Mouse (Mus musculus): ENCODE measurements at regions not wholly inside any gene's neighbourhood (a gene's known extent, or its start where the extent isn't known, plus 50 kb on each side); places are given as distances from the start of the nearest gene placed in this dataset.

DNA sequence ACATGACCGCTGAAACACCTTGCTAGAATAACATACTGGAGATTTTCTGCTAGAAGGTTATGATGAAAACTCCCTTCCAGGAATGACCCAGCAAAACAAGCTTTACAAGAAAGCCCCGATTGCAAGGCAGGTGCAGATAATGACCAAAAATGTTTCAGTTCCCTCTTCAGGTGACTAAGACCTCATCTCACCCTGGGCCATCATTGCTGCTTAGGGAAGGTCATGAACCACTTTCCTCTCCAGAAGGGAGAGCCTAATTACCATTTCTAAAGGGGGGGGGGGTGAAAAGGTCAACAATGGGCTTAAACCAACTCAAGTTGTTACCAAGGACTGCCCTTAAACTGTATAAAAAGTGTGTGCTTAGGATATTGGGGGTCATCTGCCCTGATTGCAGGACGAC, 59.8 kb upstream of the Speer4c start:
- DNase-seq: no peak

DNA sequence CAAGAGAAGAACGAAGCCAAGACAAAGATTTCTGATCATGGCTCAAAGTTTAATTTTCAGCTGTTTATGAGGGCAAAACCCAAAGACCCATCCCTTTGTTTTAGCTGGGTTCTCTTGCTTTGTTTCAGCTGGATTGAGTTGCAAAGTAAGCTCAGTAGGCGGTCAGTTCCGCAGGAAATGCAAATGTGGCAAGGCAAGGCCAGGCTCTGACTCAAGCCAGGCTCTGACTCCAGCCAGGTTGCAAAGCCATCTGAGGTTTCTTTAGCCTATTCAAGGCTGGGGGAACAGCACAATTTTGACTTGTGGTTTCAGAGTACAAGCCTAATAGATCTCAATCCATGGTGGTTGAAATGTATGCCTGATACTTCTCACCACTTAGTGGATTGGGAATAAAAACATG, 60.5 kb upstream of the Speer4c start:
- no peak for DNase-seq

DNA sequence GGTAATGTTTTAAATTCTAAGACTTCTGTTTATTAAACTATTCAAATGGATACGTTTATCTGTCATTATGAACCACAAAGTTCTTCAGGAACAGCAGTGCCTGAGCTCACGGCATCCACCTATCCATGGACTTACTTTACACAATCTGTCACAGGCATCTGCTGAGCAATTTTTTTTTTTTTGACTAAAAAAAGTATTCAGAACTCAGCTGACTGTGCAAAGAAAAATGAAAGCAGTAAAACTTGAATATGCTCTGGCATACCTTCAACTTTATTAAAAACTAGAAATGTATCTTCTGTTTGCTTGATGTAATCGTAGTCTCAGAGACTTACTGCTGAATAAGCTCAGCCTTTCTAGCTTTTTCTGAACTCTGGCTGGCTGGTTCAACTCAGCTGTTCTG, 62.0 kb upstream of the Speer4c start:
- no peak for DNase-seq

DNA sequence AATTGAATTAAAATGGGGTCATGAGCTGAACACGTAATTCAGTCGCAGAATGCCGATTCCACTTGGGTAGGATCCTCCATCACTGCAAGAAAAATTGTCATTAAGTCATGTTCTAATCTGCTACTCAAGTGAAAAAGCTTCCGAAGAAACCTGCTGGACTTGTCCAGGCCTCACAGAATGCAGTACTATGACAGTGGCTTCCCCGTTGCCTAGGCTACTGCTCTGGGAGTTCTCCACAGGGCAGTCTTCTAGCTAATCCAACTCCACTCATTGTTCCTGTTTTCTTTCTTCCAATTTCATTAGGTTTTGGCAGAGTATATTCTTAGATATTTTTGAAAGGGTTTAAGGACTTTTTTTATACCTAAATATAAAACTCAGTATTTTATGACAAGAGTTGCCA, 89.5 kb upstream of the Speer4c start:
- no peak for DNase-seq

DNA sequence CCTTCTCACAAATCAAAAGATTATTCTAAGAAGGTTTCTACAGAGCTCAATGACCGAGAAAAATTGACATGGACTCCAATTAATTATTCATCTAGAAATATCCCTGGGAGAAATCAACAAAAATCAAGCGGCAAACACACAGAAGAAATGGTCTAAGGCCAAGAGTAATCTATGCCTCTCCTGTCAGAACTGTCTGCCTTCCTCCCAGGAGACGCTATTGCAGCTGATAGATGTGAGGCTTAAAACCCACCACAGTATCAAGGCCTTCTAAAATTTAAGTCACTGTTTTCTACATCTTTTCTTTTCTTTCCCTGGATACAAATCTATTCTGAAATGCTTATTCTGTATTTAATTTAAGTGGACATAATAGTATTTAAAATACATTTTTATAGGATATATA, 102.8 kb upstream of the Speer4c start:
- DNase-seq: no peak

DNA sequence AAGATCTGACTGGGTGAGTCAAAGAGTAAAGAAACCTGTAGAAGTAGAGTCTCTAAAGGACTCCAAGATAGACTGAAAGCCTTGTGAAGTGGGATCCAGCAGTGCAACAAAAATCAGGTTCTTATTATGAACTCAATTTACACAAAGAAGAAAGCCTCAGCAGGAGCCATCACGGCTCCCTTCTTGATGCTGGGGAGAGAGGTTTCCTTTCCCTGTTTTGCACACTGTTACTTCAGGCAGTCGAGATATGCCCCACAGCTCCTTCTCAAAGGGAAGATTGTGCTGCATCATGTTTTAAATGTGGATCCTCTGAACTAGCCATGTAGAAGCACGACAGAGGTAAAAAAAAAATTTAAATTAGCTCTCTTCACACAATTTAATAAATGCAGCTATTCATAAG, 103.3 kb upstream of the Speer4c start:
- no peak for DNase-seq

DNA sequence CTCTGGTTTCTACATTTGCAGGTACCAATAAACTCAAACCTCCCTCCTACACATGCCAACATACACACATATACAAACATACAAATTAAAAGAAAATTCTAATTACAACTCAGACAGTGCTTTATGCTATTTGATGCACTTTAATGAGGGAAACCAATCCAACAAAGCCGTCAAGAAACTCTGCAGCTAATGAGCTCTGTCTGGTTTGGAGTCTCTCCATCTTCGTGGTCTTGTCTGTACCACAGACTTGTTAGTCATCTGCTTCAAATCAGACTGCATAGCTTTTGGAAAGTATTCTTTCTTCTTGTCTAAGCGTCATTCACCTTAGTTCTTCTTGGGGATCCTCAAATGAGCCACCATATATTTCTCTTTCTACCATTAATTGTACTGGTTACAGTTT, 108.9 kb upstream of the Speer4c start:
- DNase-seq: no peak

- no peak for DNase-seq
These were observed 103.0 kb upstream of the Cacna2d1 start for GRCm38 (mm10) chr5:15831527-15831926.

DNA sequence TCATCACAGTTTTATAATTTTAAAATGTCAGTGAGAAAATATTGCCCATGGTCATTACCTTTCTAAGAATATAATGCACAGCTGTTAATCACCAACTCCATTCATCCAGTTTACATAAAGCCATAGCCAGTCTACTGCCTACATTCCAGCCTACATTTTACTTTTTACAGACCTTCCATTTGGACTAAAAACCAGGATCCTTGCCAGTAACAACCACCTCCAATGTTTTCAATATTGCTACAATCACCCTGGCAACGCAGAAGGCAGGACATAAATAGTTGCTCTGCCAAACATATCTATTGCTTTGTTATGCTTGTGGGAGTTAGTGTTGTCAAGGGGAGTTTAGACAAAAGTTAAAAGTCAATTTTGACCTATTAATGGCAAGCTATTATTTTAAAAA, 102.2 kb upstream of the Cacna2d1 start:
- DNase-seq: no peak

DNA sequence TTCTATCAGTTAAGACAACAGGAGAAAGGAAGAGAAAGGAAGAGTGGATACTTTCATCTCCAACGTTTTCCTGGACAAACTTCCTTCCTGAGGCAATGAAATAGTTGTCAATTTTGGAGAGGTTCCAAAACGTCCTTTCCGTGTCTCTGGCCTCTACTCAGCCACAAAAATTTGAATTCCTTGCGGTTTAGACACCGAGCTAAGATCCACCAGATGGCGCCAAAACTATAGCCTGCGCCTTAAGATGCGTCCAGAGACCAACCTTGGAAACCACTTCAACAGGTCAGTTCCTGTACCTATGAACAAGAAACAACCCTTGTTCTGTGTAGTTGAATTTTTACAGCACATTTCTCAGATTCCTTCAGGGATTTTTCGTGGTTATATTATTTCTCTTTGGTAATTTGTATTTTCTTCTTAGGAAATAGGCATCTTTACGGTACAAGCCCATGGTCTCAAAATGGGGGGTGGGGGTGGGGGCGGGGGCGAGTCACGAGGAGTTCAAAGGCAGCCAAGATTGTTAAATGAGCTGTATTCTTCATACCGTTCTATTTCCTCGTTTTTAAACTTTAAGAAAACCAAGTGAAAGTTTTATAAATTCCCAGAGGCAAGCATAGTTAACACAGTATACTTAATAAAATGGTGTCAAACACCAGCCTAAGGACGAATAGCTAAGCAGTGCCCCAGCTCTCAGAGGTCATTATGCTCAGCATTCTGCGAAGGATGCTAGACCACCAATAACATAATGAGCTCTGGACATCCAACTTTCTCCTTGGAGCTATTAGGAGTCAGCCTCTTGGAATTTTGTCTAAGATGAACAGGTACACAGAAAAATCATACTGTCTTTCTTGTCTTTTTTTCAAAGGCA, 96.2 kb upstream of the Cacna2d1 start:
- peak; percentile 75 for DNase-seq

DNA sequence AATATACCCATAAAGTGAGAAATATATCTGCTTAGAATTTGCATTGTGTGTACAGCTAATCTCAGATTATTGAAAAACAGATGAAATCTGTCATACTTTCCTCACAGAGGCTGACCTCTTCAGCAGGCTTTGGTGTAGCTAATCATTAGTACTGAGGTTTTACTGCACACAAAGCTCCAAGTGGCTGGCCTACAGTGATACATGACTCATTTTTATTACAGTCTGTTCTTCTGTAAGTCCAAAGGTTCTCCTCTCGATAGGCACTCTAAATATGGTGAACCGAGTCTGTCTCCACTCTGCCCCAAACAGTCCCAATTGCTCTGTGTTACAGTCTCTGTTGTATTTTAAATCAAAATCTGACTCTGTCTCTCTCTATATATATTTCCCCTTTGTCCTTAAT, 87.7 kb upstream of the Cacna2d1 start:
- no peak for DNase-seq

DNA sequence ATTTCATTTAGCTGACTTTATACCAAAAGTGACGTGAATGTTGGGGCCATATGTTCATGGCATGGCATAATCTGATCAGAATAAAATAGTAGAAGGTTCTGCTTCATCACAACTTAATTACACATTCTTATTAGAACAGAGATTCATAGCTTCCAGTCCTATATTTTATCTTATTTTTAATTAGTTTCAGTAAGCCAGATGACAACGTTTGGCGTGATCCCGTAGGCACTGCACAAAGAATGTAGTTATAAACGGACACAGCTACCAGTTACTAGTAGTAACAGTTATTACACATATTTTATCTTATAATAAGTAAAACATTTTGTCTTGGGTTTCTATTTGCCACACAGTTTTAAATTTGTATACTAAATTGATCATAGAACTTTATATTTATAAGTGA, 85.0 kb upstream of the Cacna2d1 start:
- no peak for DNase-seq

DNA sequence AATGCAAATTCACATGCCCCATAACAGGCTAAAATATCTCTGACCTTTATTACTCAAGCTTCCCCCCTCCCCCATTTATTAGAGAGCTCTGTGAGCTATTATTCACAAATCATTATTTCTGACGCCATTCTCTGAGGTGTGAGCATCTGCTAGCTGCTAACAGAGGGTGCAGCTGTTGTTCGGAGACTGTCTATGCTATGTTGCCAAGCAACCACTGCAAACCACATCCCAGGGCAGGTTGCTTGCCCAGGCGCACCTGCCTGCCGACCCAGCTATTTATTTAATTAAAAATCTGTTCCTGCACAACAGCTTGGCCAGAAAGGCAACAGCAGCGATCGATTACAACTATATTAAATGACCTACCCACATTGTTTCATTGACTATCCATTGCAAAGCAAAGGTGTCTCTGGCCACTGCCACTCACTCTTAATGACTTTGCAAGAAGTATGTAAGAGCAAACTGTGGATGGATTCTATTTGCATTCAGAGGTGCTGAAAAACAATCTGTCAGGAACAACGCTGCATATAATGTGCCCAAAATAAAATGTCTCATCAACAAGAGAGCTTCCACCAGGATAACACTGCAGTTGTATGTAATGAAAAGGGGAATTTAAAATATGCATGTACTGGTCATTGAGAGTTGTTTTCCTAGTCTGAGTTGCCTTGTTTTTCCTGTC, 84.2 kb upstream of the Cacna2d1 start:
- DNase-seq: no peak

GRCm38 (mm10) chr5:15854752-15855151, 79.7 kb upstream of the Cacna2d1 start:
- no peak for DNase-seq

DNA sequence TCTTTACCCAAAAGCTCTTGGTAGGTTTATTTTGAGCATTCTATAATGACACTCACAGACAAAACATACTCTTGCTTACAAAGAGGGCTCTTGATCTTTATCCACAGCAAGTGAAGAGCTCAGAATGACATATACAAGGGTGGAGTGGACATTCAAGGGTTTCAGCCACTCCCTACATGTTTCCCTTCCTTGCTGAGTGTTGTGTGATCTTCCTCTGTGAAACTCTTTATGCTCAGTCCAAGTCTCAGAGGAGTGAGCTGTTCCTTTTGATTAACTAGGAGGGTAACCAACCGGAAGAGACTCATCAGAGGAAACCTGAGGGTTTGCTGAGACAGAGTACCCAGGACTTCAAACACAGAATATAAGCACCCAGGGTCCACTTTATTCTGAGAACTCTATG, 77.5 kb upstream of the Cacna2d1 start:
- DNase-seq: no peak

DNA sequence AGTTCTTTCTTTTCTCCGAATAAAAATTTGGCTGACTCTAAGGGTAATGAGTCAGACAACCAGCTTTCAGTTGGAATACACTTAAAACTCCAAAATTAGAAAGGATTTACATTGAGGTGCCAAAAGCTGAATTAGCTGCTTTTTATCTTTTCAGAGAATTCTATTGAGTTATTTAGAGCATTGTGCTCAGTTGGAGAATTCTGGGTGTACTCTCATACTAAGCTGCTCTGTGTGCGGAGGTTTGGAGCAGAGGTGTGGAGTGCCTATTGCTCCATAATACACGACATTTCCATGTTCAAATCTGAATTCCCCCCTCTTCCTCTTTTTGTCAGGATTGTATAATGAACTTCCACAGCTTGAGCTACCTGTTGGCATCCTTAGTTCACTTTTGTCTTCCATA, 60.4 kb upstream of the Cacna2d1 start:
- DNase-seq: no peak

- DNase-seq: no peak
These were observed 51.5 kb upstream of the Cacna2d1 start for GRCm38 (mm10) chr5:15883004-15883403.

All from heart, postnatal 4 days (tissue).